ENCODE assay signal across 11 mouse cellular contexts in the genomic region with DNA sequence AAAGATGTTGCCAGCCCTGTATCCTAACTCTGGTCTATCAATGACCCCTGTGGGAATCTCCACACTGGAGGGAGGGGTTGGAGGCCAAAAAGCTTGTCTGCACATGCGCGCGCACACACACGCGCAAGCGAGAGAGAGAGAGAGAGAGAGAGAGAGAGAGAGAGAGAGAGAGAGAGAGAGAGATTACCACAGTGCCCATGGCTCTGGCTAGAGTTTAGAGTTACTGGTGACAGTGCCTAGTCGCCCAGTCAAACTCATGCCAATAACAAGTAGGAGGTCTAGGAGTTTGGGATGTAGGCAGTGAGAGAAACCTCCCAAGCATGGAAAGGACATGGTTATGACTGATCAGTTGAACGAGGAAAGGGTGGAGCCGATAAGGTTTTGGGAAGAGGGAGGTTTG.
"Had no signal": no experiment of that assay in that cellular context is flagged by ENCODE, and none has a peak within 500 bp of the region (broad histone marks: within the 10 kb centered on the region; RNA-seq: fewer than 3 reads in every experiment).

No protein-coding gene starts in this region.

- H3K27me3 ChIP-seq: liver, embryonic 13.5 days; neural tube, embryonic 13.5 days had no signal

- ATAC-seq: intestine, postnatal 0 days had no signal

- H3K36me3 ChIP-seq: limb, embryonic 10.5 days; limb, embryonic 13.5 days; liver, embryonic 13.5 days; neural tube, embryonic 13.5 days had no signal

- H3K4me3 ChIP-seq: layer of hippocampus, adult 2 months; limb, embryonic 10.5 days; limb, embryonic 13.5 days; liver, embryonic 13.5 days; neural tube, embryonic 13.5 days had no signal

- H3K27ac ChIP-seq: limb, embryonic 13.5 days; liver, embryonic 13.5 days; neural tube, embryonic 13.5 days had no signal

- H3K9me3 ChIP-seq: limb, embryonic 10.5 days; limb, embryonic 13.5 days; liver, embryonic 13.5 days; neural tube, embryonic 13.5 days had no signal

- DNase-seq: layer of hippocampus, adult 9-11 months; liver, embryonic 13.5 days; lung, embryonic 14.5 days; midbrain, embryonic 14.5 days; thymus, adult 18-20 months had no signal

- H3K9ac ChIP-seq: limb, embryonic 13.5 days; liver, embryonic 13.5 days; lung, embryonic 14.5 days; neural tube, embryonic 13.5 days had no signal

- H3K4me2 ChIP-seq: limb, embryonic 13.5 days; liver, embryonic 13.5 days; lung, embryonic 14.5 days; midbrain, embryonic 11.5 days; neural tube, embryonic 13.5 days had no signal
